Mouse (Mus musculus): ENCODE measurements around the gene Apbb2. TPM values are rescaled to one million over a fixed set of nuclear protein-coding genes. Genes with fewer than 3 reads are reported as not detected.

Apbb2 gene
- polyA plus RNA-seq, 1 experiment from 2014 or later: 115 TPM

- Histone ChIP-seq H3K27me3 (replicated peaks) (no peaks in the 10 kb centered on the region), H3K4me2 (no peak overlapping the region), H3K4me3 (no peak overlapping the region), H3K9ac (no peak overlapping the region), H3K27ac (no peak overlapping the region), H3K9me3 (no peaks in the 10 kb centered on the region), H3K4me1 (peaks cover 4% of the 10 kb centered on the region), H3K36me3 (replicated peaks) (no peaks in the 10 kb centered on the region)
- 86% methylated on average over 5 of the region's 5 CpGs for WGBS
- ATAC-seq (replicated peaks): no peak
Observed at GRCm38 (mm10) chr5:66509151-66509550, 109.4 kb downstream of the Apbb2 start.

- H3K4me1 ChIP-seq: peaks cover 11% of the 10 kb centered on the region
- no peak overlapping the region for H3K9ac ChIP-seq
- H3K9me3 ChIP-seq: no peaks in the 10 kb centered on the region
- no peaks in the 10 kb centered on the region for H3K27me3 ChIP-seq (replicated peaks)
- H3K36me3 ChIP-seq (replicated peaks): no peaks in the 10 kb centered on the region
- no peak overlapping the region for H3K4me2 ChIP-seq
- 85% methylated on average over 3 of the region's 3 CpGs for WGBS
- H3K4me3 ChIP-seq: no peak overlapping the region
- no peak overlapping the region for H3K27ac ChIP-seq
- ATAC-seq (replicated peaks): no peak
Observed at GRCm38 (mm10) chr5:66505578-66505977, 113.0 kb downstream of the Apbb2 start.

GRCm38 (mm10) chr5:66505071-66505470 lies 113.5 kb downstream of the Apbb2 start:
- H3K36me3 ChIP-seq (replicated peaks): no peaks in the 10 kb centered on the region
- ATAC-seq (replicated peaks): no peak
- H3K9ac ChIP-seq: no peak overlapping the region
- no peaks in the 10 kb centered on the region for H3K27me3 ChIP-seq (replicated peaks)
- H3K4me1 ChIP-seq: peaks cover 11% of the 10 kb centered on the region
- H3K27ac ChIP-seq: no peak overlapping the region
- 60% methylated on average over 1 of the region's 1 CpGs for WGBS
- H3K4me3 ChIP-seq: no peak overlapping the region
- no peak overlapping the region for H3K4me2 ChIP-seq
- no peaks in the 10 kb centered on the region for H3K9me3 ChIP-seq

DNA sequence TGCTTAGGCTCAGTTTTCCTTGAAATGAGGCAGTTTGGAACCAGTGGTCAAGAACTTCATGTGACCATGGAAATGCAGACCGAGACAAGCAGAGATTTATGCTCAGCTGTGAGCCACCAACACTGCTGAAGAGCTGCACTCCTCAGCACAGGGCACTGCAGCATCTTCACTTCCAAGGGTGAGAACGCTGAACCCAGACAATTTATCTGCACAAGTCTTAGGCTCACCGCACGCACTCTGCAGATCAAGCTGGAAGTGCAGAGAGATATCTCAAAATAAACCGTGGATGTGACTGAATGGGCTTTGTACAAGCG lies 114.2 kb downstream of the Apbb2 start:
- 66% methylated on average over 6 of the region's 6 CpGs for WGBS
- Histone ChIP-seq H3K36me3 (replicated peaks) (no peaks in the 10 kb centered on the region), H3K4me1 (peaks cover 11% of the 10 kb centered on the region), H3K4me2 (no peak overlapping the region), H3K4me3 (no peak overlapping the region), H3K9ac (no peak overlapping the region), H3K27ac (no peak overlapping the region), H3K9me3 (no peaks in the 10 kb centered on the region), H3K27me3 (replicated peaks) (no peaks in the 10 kb centered on the region)
- no peak for ATAC-seq (replicated peaks)

DNA sequence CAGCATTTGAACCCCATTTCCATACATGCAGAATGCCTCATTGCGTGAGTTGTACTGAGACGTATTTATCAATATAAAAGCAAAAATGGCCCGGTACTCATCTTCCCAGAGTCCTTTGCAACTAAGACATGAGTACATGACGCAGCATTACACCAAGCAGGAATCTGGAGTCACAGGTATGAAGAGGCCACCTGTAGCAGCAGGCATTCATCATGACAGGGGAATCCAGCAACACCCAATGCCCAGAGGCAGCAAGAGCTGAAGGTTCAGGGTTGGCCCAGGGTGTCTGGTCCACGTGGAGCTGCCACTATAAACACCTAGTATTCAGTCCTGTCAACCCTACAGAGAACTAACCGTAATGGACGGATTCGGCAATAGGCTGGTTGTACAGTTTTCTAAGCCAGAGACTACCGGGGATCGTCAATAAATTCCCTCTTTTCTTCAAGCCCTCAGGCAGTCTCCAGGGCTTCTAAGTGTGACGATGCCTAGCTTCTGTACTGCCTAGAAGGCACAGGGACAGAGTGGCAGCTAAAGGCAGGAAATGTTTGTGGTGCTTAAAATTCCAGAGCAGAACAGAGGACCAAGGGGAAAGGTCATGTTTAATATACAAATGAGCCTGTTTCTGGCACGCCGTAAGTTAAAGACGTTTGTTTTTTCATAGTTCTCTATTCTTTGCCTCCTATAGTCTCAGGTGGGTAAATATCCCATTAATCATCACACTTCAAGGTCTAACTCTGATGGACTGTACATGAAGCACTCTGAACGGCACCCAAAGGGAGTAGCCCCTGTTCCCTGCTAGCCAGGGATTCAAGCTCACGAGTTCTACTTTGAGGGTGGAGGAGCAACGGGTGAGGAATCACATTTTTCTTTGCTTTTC lies 114.8 kb downstream of the Apbb2 start:
- Histone ChIP-seq H3K9me3 (no peaks in the 10 kb centered on the region), H3K4me2 (no peak overlapping the region), H3K27me3 (replicated peaks) (no peaks in the 10 kb centered on the region), H3K36me3 (replicated peaks) (no peaks in the 10 kb centered on the region), H3K4me3 (no peak overlapping the region), H3K4me1 (peaks cover 11% of the 10 kb centered on the region), H3K27ac (0 out of 2 replicates have a peak overlapping the region, but pooled peaks have one; percentile 11), H3K9ac (no peak overlapping the region)
- peak; percentile 29; the same call in 1 of the 2 replicates for ATAC-seq (replicated peaks)
- WGBS: 60% methylated on average over 17 of the region's 17 CpGs

DNA sequence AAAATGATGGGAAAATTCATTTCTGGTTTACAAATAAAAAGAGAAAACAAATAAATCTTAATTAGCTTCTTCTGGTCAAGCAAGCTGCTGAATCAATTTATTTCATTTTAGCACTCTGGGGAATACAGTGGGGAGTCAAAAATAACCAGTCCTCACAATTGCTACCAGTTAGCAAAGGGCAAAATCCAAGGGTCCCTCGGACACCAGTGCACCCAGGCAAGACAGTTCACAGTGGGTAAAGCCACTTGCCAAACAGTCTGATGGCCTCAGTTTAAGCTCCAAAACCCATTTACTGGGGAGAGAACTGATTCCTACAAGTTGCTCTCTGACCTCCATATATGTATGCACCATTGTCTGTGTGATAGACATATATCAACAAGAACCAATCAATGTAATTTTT lies 115.6 kb downstream of the Apbb2 start:
- WGBS: 86% methylated on average over 1 of the region's 1 CpGs
- H3K4me1 ChIP-seq: peaks cover 11% of the 10 kb centered on the region
- no peaks in the 10 kb centered on the region for H3K9me3 ChIP-seq
- H3K27ac ChIP-seq: no peak overlapping the region
- no peaks in the 10 kb centered on the region for H3K36me3 ChIP-seq (replicated peaks)
- no peak overlapping the region for H3K9ac ChIP-seq
- no peak overlapping the region for H3K4me2 ChIP-seq
- H3K4me3 ChIP-seq: no peak overlapping the region
- no peak for ATAC-seq (replicated peaks)
- H3K27me3 ChIP-seq (replicated peaks): no peaks in the 10 kb centered on the region

- Histone ChIP-seq H3K9me3 (no peaks in the 10 kb centered on the region), H3K4me1 (peaks cover 11% of the 10 kb centered on the region), H3K27me3 (replicated peaks) (no peaks in the 10 kb centered on the region), H3K27ac (no peak overlapping the region), H3K9ac (no peak overlapping the region), H3K4me3 (no peak overlapping the region), H3K36me3 (replicated peaks) (no peaks in the 10 kb centered on the region), H3K4me2 (no peak overlapping the region)
- 94% methylated on average over 7 of the region's 7 CpGs for WGBS
- no peak for ATAC-seq (replicated peaks)
Observed at GRCm38 (mm10) chr5:66499621-66500020, 119.0 kb downstream of the Apbb2 start.

- H3K36me3 ChIP-seq (replicated peaks): no peaks in the 10 kb centered on the region
- WGBS: 63% methylated on average over 1 of the region's 1 CpGs
- H3K27ac ChIP-seq: no peak overlapping the region
Observed at GRCm38 (mm10) chr5:66498140-66498539, 120.4 kb downstream of the Apbb2 start.

GRCm38 (mm10) chr5:66497479-66498087 lies 121.0 kb downstream of the Apbb2 start:
- H3K9ac ChIP-seq: no peak overlapping the region
- ATAC-seq (replicated peaks): no peak
- H3K4me1 ChIP-seq: peaks cover 5% of the 10 kb centered on the region
- H3K9me3 ChIP-seq: no peaks in the 10 kb centered on the region
- H3K36me3 ChIP-seq (replicated peaks): no peaks in the 10 kb centered on the region
- H3K27me3 ChIP-seq (replicated peaks): no peaks in the 10 kb centered on the region
- no peak overlapping the region for H3K27ac ChIP-seq
- no peak overlapping the region for H3K4me3 ChIP-seq
- WGBS: 64% methylated on average over 14 of the region's 14 CpGs
- H3K4me2 ChIP-seq: no peak overlapping the region

More at GRCm38 (mm10) chr5:66498140-66498539, 120.4 kb downstream of the Apbb2 start:
- no peak overlapping the region for H3K9ac ChIP-seq
- H3K4me3 ChIP-seq: no peak overlapping the region
- H3K9me3 ChIP-seq: no peaks in the 10 kb centered on the region
- no peak overlapping the region for H3K4me2 ChIP-seq
- no peaks in the 10 kb centered on the region for H3K27me3 ChIP-seq (replicated peaks)
- ATAC-seq (replicated peaks): no peak
- H3K4me1 ChIP-seq: no peaks in the 10 kb centered on the region; the same call in 1 of the 2 replicates

DNA sequence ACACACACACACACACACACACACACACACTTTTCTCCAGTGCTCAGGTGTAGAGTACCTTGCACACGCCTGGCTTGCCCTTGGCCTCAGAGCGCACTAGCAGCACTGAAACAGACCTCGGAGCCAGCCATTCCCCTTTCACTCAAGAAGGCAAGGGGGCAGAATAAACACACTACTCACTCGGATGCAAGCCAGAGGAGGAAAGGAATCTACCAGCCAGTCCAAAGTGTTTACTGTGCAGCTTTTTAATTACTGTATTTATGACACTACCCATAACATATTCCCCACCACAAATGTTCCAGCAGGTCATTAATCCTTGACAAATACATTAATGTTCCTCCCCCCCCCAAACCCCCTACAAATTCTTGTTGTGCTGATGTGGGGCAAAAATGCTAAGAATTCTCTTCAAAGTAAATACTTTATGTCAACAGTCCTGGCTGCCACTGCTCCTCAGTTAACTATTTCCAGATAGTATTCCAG lies 121.7 kb downstream of the Apbb2 start:
- no peak for ATAC-seq (replicated peaks)
- H3K4me2 ChIP-seq: no peak overlapping the region
- no peaks in the 10 kb centered on the region for H3K9me3 ChIP-seq
- no peak overlapping the region for H3K27ac ChIP-seq
- no peak overlapping the region for H3K9ac ChIP-seq
- H3K27me3 ChIP-seq (replicated peaks): no peaks in the 10 kb centered on the region
- H3K4me1 ChIP-seq: peaks cover 12% of the 10 kb centered on the region
- no peaks in the 10 kb centered on the region for H3K36me3 ChIP-seq (replicated peaks)
- WGBS: 71% methylated on average over 4 of the region's 4 CpGs
- H3K4me3 ChIP-seq: no peak overlapping the region

GRCm38 (mm10) chr5:66494651-66495050 lies 123.9 kb downstream of the Apbb2 start:
- H3K4me2 ChIP-seq: no peak overlapping the region
- H3K36me3 ChIP-seq (replicated peaks): no peaks in the 10 kb centered on the region
- no peaks in the 10 kb centered on the region for H3K9me3 ChIP-seq
- peaks cover 19% of the 10 kb centered on the region for H3K4me1 ChIP-seq
- no peak overlapping the region for H3K4me3 ChIP-seq
- H3K27ac ChIP-seq: no peak overlapping the region
- ATAC-seq (replicated peaks): no peak
- no peaks in the 10 kb centered on the region for H3K27me3 ChIP-seq (replicated peaks)
- 75% methylated on average over 4 of the region's 4 CpGs for WGBS
- H3K9ac ChIP-seq: no peak overlapping the region

DNA sequence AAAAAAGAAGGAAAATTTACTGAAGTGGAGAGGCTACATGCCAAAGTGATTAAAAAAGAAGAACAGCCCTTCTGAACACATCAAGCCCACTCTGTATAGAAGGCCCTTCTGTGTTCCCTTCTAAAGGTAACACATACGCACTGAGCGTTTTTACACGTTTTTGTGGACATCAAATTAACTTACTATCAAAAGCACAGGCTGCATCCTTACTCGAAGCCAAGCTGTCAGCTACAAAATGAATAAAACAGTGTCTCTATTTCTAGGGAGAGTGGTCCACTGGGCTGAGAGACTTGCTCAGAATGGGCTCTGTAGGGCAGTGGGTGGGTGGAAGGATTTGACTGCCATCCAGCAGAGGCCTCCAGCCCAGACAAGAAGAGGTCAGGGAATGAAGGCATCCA lies 126.0 kb downstream of the Apbb2 start:
- H3K27me3 ChIP-seq (replicated peaks): no peaks in the 10 kb centered on the region
- H3K27ac ChIP-seq: peak overlapping the region; percentile 68
- H3K36me3 ChIP-seq (replicated peaks): no peaks in the 10 kb centered on the region
- no peaks in the 10 kb centered on the region for H3K9me3 ChIP-seq
- no peak overlapping the region for H3K9ac ChIP-seq
- peaks cover 19% of the 10 kb centered on the region for H3K4me1 ChIP-seq
- H3K4me2 ChIP-seq: no peak overlapping the region
- 55% methylated on average over 4 of the region's 4 CpGs for WGBS
- ATAC-seq (replicated peaks): no peak
- no peak overlapping the region for H3K4me3 ChIP-seq

All from midbrain, embryonic 15.5 days (tissue).